Mouse (Mus musculus): ENCODE data around the gene Rgl3. TPM values are rescaled to one million over a fixed set of nuclear protein-coding genes. Genes with fewer than 3 reads are reported as not detected.

Rgl3 gene
- polyA plus RNA-seq, 1 experiment from 2014 or later: 3.7 TPM

GRCm38 (mm10) chr9:21948146-21948545 is 41.1 kb downstream of the Rgl3 start:
- no peak overlapping the region for H3K4me2 ChIP-seq (ENCODE audit: low read depth)
- no peaks in the 10 kb centered on the region for H3K4me1 ChIP-seq (ENCODE audit: control insufficient read depth, insufficient read depth, low read length)
- no peaks in the 10 kb centered on the region for H3K27me3 ChIP-seq (ENCODE audit: control insufficient read depth, insufficient read depth, low read length)
- H3K9ac ChIP-seq (ENCODE audit: low read length): no peak overlapping the region
- H3K36me3 ChIP-seq (ENCODE audit: control insufficient read depth, insufficient read depth, low read length): no peaks in the 10 kb centered on the region
- no peak overlapping the region for H3K27ac ChIP-seq (ENCODE audit: low read depth, low read length)
- ATAC-seq (ENCODE audit: insufficient read depth, low FRiP score, low TSS enrichment) (no peak), DNase-seq (ENCODE audit: low spot score) (no peak)
- 54% methylated on average over 8 of the region's 8 CpGs for WGBS
- H3K4me3 ChIP-seq (ENCODE audit: low read depth, low read length): no peak overlapping the region
- H3K9me3 ChIP-seq (ENCODE audit: control insufficient read depth, low read length): no peaks in the 10 kb centered on the region

- DNase-seq (ENCODE audit: low spot score) (no peak), ATAC-seq (ENCODE audit: insufficient read depth, low FRiP score, low TSS enrichment) (no peak)
- H3K27ac ChIP-seq (ENCODE audit: low read depth, low read length): no peak overlapping the region
- no peak overlapping the region for H3K9ac ChIP-seq (ENCODE audit: low read length)
- no peaks in the 10 kb centered on the region for H3K36me3 ChIP-seq (ENCODE audit: control insufficient read depth, insufficient read depth, low read length)
- H3K4me2 ChIP-seq (ENCODE audit: low read depth): no peak overlapping the region
- H3K4me3 ChIP-seq (ENCODE audit: low read depth, low read length): no peak overlapping the region
- 6% methylated on average over 28 of the region's 28 CpGs for WGBS
- H3K4me1 ChIP-seq (ENCODE audit: control insufficient read depth, insufficient read depth, low read length): no peaks in the 10 kb centered on the region
- H3K27me3 ChIP-seq (ENCODE audit: control insufficient read depth, insufficient read depth, low read length): no peaks in the 10 kb centered on the region
- H3K9me3 ChIP-seq (ENCODE audit: control insufficient read depth, low read length): no peaks in the 10 kb centered on the region
These were observed 41.6 kb downstream of the Rgl3 start for GRCm38 (mm10) chr9:21947540-21948130.

- 21% methylated on average over 23 of the region's 23 CpGs for WGBS
- Histone ChIP-seq H3K4me3 (ENCODE audit: low read depth, low read length) (no peak overlapping the region), H3K4me1 (ENCODE audit: control insufficient read depth, insufficient read depth, low read length) (no peaks in the 10 kb centered on the region), H3K27ac (ENCODE audit: low read depth, low read length) (no peak overlapping the region), H3K4me2 (ENCODE audit: low read depth) (no peak overlapping the region), H3K9ac (ENCODE audit: low read length) (no peak overlapping the region), H3K36me3 (ENCODE audit: control insufficient read depth, insufficient read depth, low read length) (no peaks in the 10 kb centered on the region), H3K27me3 (ENCODE audit: control insufficient read depth, insufficient read depth, low read length) (no peaks in the 10 kb centered on the region), H3K9me3 (ENCODE audit: control insufficient read depth, low read length) (no peaks in the 10 kb centered on the region)
- DNase-seq (ENCODE audit: low spot score) (peak; percentile 43), ATAC-seq (ENCODE audit: insufficient read depth, low FRiP score, low TSS enrichment) (no peak)
These were observed 45.0 kb downstream of the Rgl3 start for GRCm38 (mm10) chr9:21944267-21944666.

- Histone ChIP-seq H3K9me3 (ENCODE audit: control insufficient read depth, low read length) (no peaks in the 10 kb centered on the region), H3K4me3 (ENCODE audit: low read depth, low read length) (no peak overlapping the region), H3K27me3 (ENCODE audit: control insufficient read depth, insufficient read depth, low read length) (no peaks in the 10 kb centered on the region), H3K9ac (ENCODE audit: low read length) (no peak overlapping the region), H3K4me2 (ENCODE audit: low read depth) (no peak overlapping the region), H3K4me1 (ENCODE audit: control insufficient read depth, insufficient read depth, low read length) (no peaks in the 10 kb centered on the region), H3K36me3 (ENCODE audit: control insufficient read depth, insufficient read depth, low read length) (no peaks in the 10 kb centered on the region), H3K27ac (ENCODE audit: low read depth, low read length) (no peak overlapping the region)
- ATAC-seq (ENCODE audit: insufficient read depth, low FRiP score, low TSS enrichment) (no peak), DNase-seq (ENCODE audit: low spot score) (no peak)
- WGBS: 35% methylated on average over 12 of the region's 12 CpGs
These were observed 45.6 kb downstream of the Rgl3 start for GRCm38 (mm10) chr9:21943638-21944037.

GRCm38 (mm10) chr9:21943046-21943445 is 46.2 kb downstream of the Rgl3 start:
- H3K4me2 ChIP-seq (ENCODE audit: low read depth): no peak overlapping the region
- WGBS: 74% methylated on average over 12 of the region's 12 CpGs
- ATAC-seq (ENCODE audit: insufficient read depth, low FRiP score, low TSS enrichment): no peak
- DNase-seq (ENCODE audit: low spot score): no peak
- H3K4me3 ChIP-seq (ENCODE audit: low read depth, low read length): no peak overlapping the region
- H3K4me1 ChIP-seq (ENCODE audit: control insufficient read depth, insufficient read depth, low read length): no peaks in the 10 kb centered on the region
- no peaks in the 10 kb centered on the region for H3K9me3 ChIP-seq (ENCODE audit: control insufficient read depth, low read length)
- H3K9ac ChIP-seq (ENCODE audit: low read length): no peak overlapping the region
- H3K27me3 ChIP-seq (ENCODE audit: control insufficient read depth, insufficient read depth, low read length): no peaks in the 10 kb centered on the region
- H3K36me3 ChIP-seq (ENCODE audit: control insufficient read depth, insufficient read depth, low read length): no peaks in the 10 kb centered on the region
- no peak overlapping the region for H3K27ac ChIP-seq (ENCODE audit: low read depth, low read length)

GRCm38 (mm10) chr9:21938234-21938855 is 50.9 kb downstream of the Rgl3 start:
- Histone ChIP-seq H3K4me2 (ENCODE audit: low read depth) (no peak overlapping the region), H3K4me1 (ENCODE audit: control insufficient read depth, insufficient read depth, low read length) (no peaks in the 10 kb centered on the region), H3K4me3 (ENCODE audit: low read depth, low read length) (no peak overlapping the region), H3K27me3 (ENCODE audit: control insufficient read depth, insufficient read depth, low read length) (no peaks in the 10 kb centered on the region), H3K9ac (ENCODE audit: low read length) (no peak overlapping the region), H3K27ac (ENCODE audit: low read depth, low read length) (no peak overlapping the region), H3K9me3 (ENCODE audit: control insufficient read depth, low read length) (no peaks in the 10 kb centered on the region), H3K36me3 (ENCODE audit: control insufficient read depth, insufficient read depth, low read length) (no peaks in the 10 kb centered on the region)
- WGBS: 89% methylated on average over 4 of the region's 4 CpGs
- DNase-seq (ENCODE audit: low spot score) (no peak), ATAC-seq (ENCODE audit: insufficient read depth, low FRiP score, low TSS enrichment) (no peak)

GRCm38 (mm10) chr9:21937711-21938175 is 51.5 kb downstream of the Rgl3 start:
- ATAC-seq (ENCODE audit: insufficient read depth, low FRiP score, low TSS enrichment): no peak; the same call in 1 of the 2 replicates
- Histone ChIP-seq H3K9me3 (ENCODE audit: control insufficient read depth, low read length) (no peaks in the 10 kb centered on the region), H3K9ac (ENCODE audit: low read length) (no peak overlapping the region), H3K4me3 (ENCODE audit: low read depth, low read length) (peak overlapping the region; percentile 59), H3K36me3 (ENCODE audit: control insufficient read depth, insufficient read depth, low read length) (no peaks in the 10 kb centered on the region), H3K27ac (ENCODE audit: low read depth, low read length) (no peak overlapping the region), H3K4me2 (ENCODE audit: low read depth) (peak overlapping the region; percentile 81), H3K27me3 (ENCODE audit: control insufficient read depth, insufficient read depth, low read length) (no peaks in the 10 kb centered on the region), H3K4me1 (ENCODE audit: control insufficient read depth, insufficient read depth, low read length) (no peaks in the 10 kb centered on the region)
- no peak for DNase-seq (ENCODE audit: low spot score)
- WGBS: 83% methylated on average over 4 of the region's 4 CpGs

- no peaks in the 10 kb centered on the region for H3K27me3 ChIP-seq (ENCODE audit: control insufficient read depth, insufficient read depth, low read length)
- no peaks in the 10 kb centered on the region for H3K9me3 ChIP-seq (ENCODE audit: control insufficient read depth, low read length)
- H3K27ac ChIP-seq (ENCODE audit: low read depth, low read length): peak within 1 kb of the TSS; percentile 50; the same call in 1 of the 2 replicates
- H3K4me2 ChIP-seq (ENCODE audit: low read depth): peak within 1 kb of the TSS; percentile 81
- peak within 1 kb of the TSS; percentile 69 for H3K9ac ChIP-seq (ENCODE audit: low read length)
- whole genome bisulfite sequencing: 2% methylated on average over 42 of the region's 43 CpGs
- H3K36me3 ChIP-seq (ENCODE audit: control insufficient read depth, insufficient read depth, low read length): no peaks in the 10 kb centered on the region
- peak; percentile 96 for DNase-seq (ENCODE audit: low spot score)
- peak within 1 kb of the TSS; percentile 59 for H3K4me3 ChIP-seq (ENCODE audit: low read depth, low read length)
- ATAC-seq (ENCODE audit: insufficient read depth, low FRiP score, low TSS enrichment): peak; percentile 93
- no peaks in the 10 kb centered on the region for H3K4me1 ChIP-seq (ENCODE audit: control insufficient read depth, insufficient read depth, low read length)
These were observed 52.3 kb downstream of the Rgl3 start, which contains the start of gene Plppr2 for GRCm38 (mm10) chr9:21936692-21937570. TSS of gene Plppr2 (plus strand) at chr9:21937033.

All from neural tube, embryonic 11.5 days (tissue).